Mouse (Mus musculus): ENCODE measurements at regions not wholly inside any gene's neighbourhood (a gene's known extent, or its start where the extent isn't known, plus 50 kb on each side); places are given as distances from the start of the nearest gene placed in this dataset.

- ChIA-PET CTCF (no interaction called here), POLR2A (no interaction called here)
Measured at GRCm38 (mm10) chr3:15242388-15242787, 89.7 kb downstream of the Gm9733 start.

- ChIA-PET CTCF (no interaction called here), POLR2A (no interaction called here)
Measured at GRCm38 (mm10) chr3:15243584-15243983, 88.5 kb downstream of the Gm9733 start.

DNA sequence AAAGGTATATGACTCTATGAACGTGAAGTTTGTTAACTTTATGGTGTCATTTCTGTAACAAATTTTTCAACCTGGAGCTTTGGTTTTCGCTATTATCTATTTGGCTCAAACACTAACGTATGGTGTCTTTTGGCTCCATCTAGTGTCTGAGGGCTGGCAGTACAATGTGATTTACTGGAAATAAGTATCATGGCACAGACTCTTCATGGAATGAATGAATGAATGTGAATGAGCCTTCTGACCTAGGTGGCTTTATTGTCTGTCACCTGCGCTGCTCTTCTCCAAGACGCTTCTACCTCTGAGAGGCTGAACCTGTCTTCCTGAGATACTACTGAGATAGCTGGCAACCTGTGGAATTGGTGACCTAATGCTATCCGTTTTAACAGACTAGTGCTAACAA lies 87.1 kb downstream of the Gm9733 start:
- ChIA-PET CTCF (interaction anchor here (0.5 to 1.5 kb wide), 18 partner anchors 9 to 802 kb away, joined by 3 to 10 read pairs (median 4); partner anchors contain the start of gene Car2 (in 2 of the 4)), POLR2A (interaction anchor here in 1 of 4 experiments (1.0 kb wide), 1 partner anchor 603 kb away, joined by 3 read pairs; no protein-coding TSS in a partner anchor)
